Mouse (Mus musculus) hindbrain, postnatal 0 days (tissue): ENCODE data around the gene Ppp1r9b. TPM values are rescaled to one million over a fixed set of nuclear protein-coding genes. Genes with fewer than 3 reads are reported as not detected.

ENCODE experiments used
- ATAC-seq: fragments of 200-750 bp; cut with Nextera tagmentation; 2 replicates; pipeline ENCODE4 v1.8.0; 2017; ENCODE audit warnings: mild to moderate bottlenecking, moderate TSS enrichment, moderate library complexity
- DNase-seq: peaks from one replicate; pipeline ENCODE4 v3.0.0-alpha.2; 2015; ENCODE audit warnings: low spot score
- H3K27ac ChIP-seq: fragments of 300-500 bp; sonication (generic); 2 replicates; pipeline ENCODE4 v1.5.1; 2014; ENCODE audit warnings: mild to moderate bottlenecking
- H3K27me3 ChIP-seq: fragments of 300-500 bp; sonication (generic); 2 replicates; pipeline ENCODE4 v1.6.1; 2014; ENCODE audit warnings: low read length, mixed read lengths; ENCODE audit not compliant: insufficient read depth
- H3K36me3 ChIP-seq: fragments of 300-500 bp; sonication (generic); 2 replicates; pipeline ENCODE4 v1.6.1; 2014; ENCODE audit warnings: low read length, mixed read lengths; ENCODE audit not compliant: insufficient read depth
- H3K4me1 ChIP-seq: fragments of 300-500 bp; sonication (generic); 2 replicates; pipeline ENCODE4 v1.6.1; 2014; ENCODE audit warnings: antibody characterized with exemption, low read length, mixed read lengths; ENCODE audit not compliant: insufficient read depth
- H3K4me2 ChIP-seq: fragments of 300-500 bp; sonication (generic); 2 replicates; pipeline ENCODE4 v1.6.1; 2014; ENCODE audit warnings: low read depth, mild to moderate bottlenecking, low read length, moderate library complexity, mixed read lengths
- H3K4me3 ChIP-seq: fragments of 300-500 bp; sonication (generic); 2 replicates; pipeline ENCODE4 v1.5.1; 2014; ENCODE audit warnings: low read length
- H3K9ac ChIP-seq: fragments of 300-500 bp; sonication (generic); replicated peaks from 2 replicates; pipeline ENCODE4 v1.6.1; 2014; ENCODE audit warnings: mild to moderate bottlenecking, low read length, moderate library complexity, mixed read lengths
- H3K9me3 ChIP-seq: fragments of 300-500 bp; sonication (generic); 2 replicates; pipeline ENCODE4 v1.6.1; 2016; ENCODE audit warnings: low read length, mixed read lengths
- CTCF ChIP-seq: IDR thresholded peaks from 2 replicates; pipeline ENCODE4 v1.5.1; 2016; ENCODE audit warnings: antibody characterized with exemption, control low read depth, low read depth
- WGBS: fragments of 180-500 bp; shearing (Covaris S2); extraction: QIAGEN DNeasy Blood & Tissue Kit; methylation state at CpG from one replicate; pipeline ENCODE4 v1.1.7; 2014; 5-methylcytosine and 5-hydroxymethylcytosine counted together
- polyA plus RNA-seq: library from polyadenylated mRNA; unstranded; fragments of >200 nt; fragmentation: Nextera tagmentation; extraction: Ambion mirVana; gene quantifications from 2 replicates; pipeline ENCODE4 v1.2.1, GENCODE M21; 2015
- total RNA-seq: library from RNA; depleted of rRNA; stranded (reverse); fragments of >200 nt; gene quantifications from 2 replicates; pipeline ENCODE4 v1.2.3, GENCODE M21; 2014

Gene Ppp1r9b
- total and polyA plus RNA-seq, 2 experiments from 2014 or later: 19.4 to 170 TPM

- Histone ChIP-seq H3K4me3 (no peak overlapping the region), H3K36me3 (peaks cover 60% of the 10 kb centered on the region), H3K9me3 (no peaks in the 10 kb centered on the region), H3K27me3 (no peaks in the 10 kb centered on the region), H3K4me1 (peaks cover 25% of the 10 kb centered on the region), H3K27ac (no peak overlapping the region), H3K4me2 (no peak overlapping the region), H3K9ac (no peak overlapping the region)
- DNase-seq: no peak
- 92% methylated on average over 8 of the region's 8 CpGs for WGBS
- no peak for ATAC-seq
- no peak for TF ChIP-seq CTCF
Observed at GRCm38 (mm10) chr11:95002705-95003104, 11.9 kb downstream of the Ppp1r9b start.

GRCm38 (mm10) chr11:95004136-95004936, 13.5 kb downstream of the Ppp1r9b start:
- no peak for ATAC-seq
- no peak overlapping the region for H3K4me2 ChIP-seq
- WGBS: 81% methylated on average over 12 of the region's 12 CpGs
- no peaks in the 10 kb centered on the region for H3K27me3 ChIP-seq
- H3K9ac ChIP-seq: no peak overlapping the region
- TF ChIP-seq CTCF: no peak
- H3K36me3 ChIP-seq: peaks cover 54% of the 10 kb centered on the region
- no peaks in the 10 kb centered on the region for H3K9me3 ChIP-seq
- H3K4me3 ChIP-seq: no peak overlapping the region
- DNase-seq: no peak
- peaks cover 26% of the 10 kb centered on the region for H3K4me1 ChIP-seq
- peak overlapping the region; percentile 4; the same call in 1 of the 2 replicates for H3K27ac ChIP-seq

- no peak overlapping the region for H3K9ac ChIP-seq
- 39% methylated on average over 6 of the region's 6 CpGs for WGBS
- ATAC-seq (no peak), DNase-seq (no peak)
- no peak overlapping the region for H3K4me3 ChIP-seq
- 0 out of 2 replicates have a peak overlapping the region, but pooled peaks have one; percentile 4 for H3K27ac ChIP-seq
- no peak overlapping the region for H3K4me2 ChIP-seq
- peaks cover 49% of the 10 kb centered on the region for H3K36me3 ChIP-seq
- no peak for TF ChIP-seq CTCF
- no peaks in the 10 kb centered on the region for H3K27me3 ChIP-seq
- no peaks in the 10 kb centered on the region for H3K9me3 ChIP-seq
- H3K4me1 ChIP-seq: peaks cover 26% of the 10 kb centered on the region
Observed at GRCm38 (mm10) chr11:95004937-95005198, 14.0 kb downstream of the Ppp1r9b start.

GRCm38 (mm10) chr11:95006038-95006437, 15.2 kb downstream of the Ppp1r9b start:
- H3K27me3 ChIP-seq: no peaks in the 10 kb centered on the region
- peak overlapping the region; percentile 61; the same call in 1 of the 2 replicates for H3K4me2 ChIP-seq
- H3K27ac ChIP-seq: peak overlapping the region; percentile 78
- DNase-seq (no peak), ATAC-seq (no peak)
- no peaks in the 10 kb centered on the region for H3K9me3 ChIP-seq
- peaks cover 45% of the 10 kb centered on the region for H3K36me3 ChIP-seq
- no peak overlapping the region; the same call in 1 of the 2 replicates for H3K9ac ChIP-seq
- H3K4me3 ChIP-seq: peak overlapping the region; percentile 30; the same call in 1 of the 2 replicates
- 47% methylated on average over 4 of the region's 4 CpGs for WGBS
- no peak for TF ChIP-seq CTCF
- H3K4me1 ChIP-seq: peaks cover 20% of the 10 kb centered on the region; the same call in 1 of the 2 replicates

GRCm38 (mm10) chr11:95006525-95007219, 15.8 kb downstream of the Ppp1r9b start:
- TF ChIP-seq CTCF: no peak; the same call in 1 of the 2 replicates
- H3K27me3 ChIP-seq: no peaks in the 10 kb centered on the region
- 1% methylated on average over 27 of the region's 27 CpGs for WGBS
- peak; percentile 61 for ATAC-seq
- H3K36me3 ChIP-seq: peaks cover 42% of the 10 kb centered on the region
- DNase-seq: peak; percentile 91
- peak overlapping the region; percentile 42 for H3K9ac ChIP-seq
- peak overlapping the region; percentile 78 for H3K27ac ChIP-seq
- H3K4me2 ChIP-seq: peak overlapping the region; percentile 61
- peak overlapping the region; percentile 30 for H3K4me3 ChIP-seq
- no peaks in the 10 kb centered on the region for H3K9me3 ChIP-seq
- peaks cover 22% of the 10 kb centered on the region; the same call in 1 of the 2 replicates for H3K4me1 ChIP-seq

GRCm38 (mm10) chr11:95007418-95007817, 16.6 kb downstream of the Ppp1r9b start:
- Histone ChIP-seq H3K36me3 (peaks cover 35% of the 10 kb centered on the region), H3K4me3 (no peak overlapping the region), H3K27ac (peak overlapping the region; percentile 78; the same call in 1 of the 2 replicates), H3K4me1 (peaks cover 29% of the 10 kb centered on the region), H3K9me3 (no peaks in the 10 kb centered on the region), H3K9ac (no peak overlapping the region), H3K27me3 (no peaks in the 10 kb centered on the region), H3K4me2 (0 out of 2 replicates have a peak overlapping the region, but pooled peaks have one; percentile 61)
- no peak for TF ChIP-seq CTCF
- ATAC-seq: no peak
- DNase-seq: no peak
- 76% methylated on average over 3 of the region's 3 CpGs for WGBS
